Mouse (Mus musculus): ENCODE measurements around the gene Ralb. TPM values are rescaled to one million over a fixed set of nuclear protein-coding genes. Genes with fewer than 3 reads are reported as not detected.

Gene Ralb
- polyA plus RNA-seq, 2 experiments: 49.4 to 110 TPM

DNA sequence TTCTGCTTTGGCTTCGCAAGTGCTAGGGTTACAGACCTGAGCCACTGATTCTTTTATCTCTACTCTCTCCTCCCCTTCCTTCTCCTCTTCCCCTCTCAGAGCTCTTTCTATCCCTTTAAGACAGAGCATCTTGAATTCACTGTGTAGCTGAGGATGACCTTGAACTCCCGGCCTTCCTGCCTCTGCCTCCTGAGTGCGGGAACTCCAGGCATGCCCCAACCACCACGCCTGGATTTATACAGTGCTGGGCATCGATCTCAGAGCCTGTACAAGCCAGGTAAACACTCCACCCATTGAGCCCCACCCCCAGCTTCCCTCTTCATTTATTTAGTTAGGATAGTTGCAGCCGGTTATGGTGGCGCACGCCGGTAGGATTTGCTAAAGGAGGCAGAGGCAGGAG lies 61.7 kb downstream of the Ralb start:
- Histone ChIP-seq H3K27ac (replicated peaks; ENCODE audit: low read depth, low read length) (no peak overlapping the region), H3K4me1 (ENCODE audit: control insufficient read depth, insufficient read depth, low read length) (no peaks in the 10 kb centered on the region), H3K9ac (ENCODE audit: low read depth, low read length, severe bottlenecking) (no peak overlapping the region), H3K27me3 (ENCODE audit: control insufficient read depth, insufficient read depth, low read length) (no peaks in the 10 kb centered on the region), H3K4me3 (replicated peaks; ENCODE audit: low read length) (no peak overlapping the region), H3K36me3 (ENCODE audit: control insufficient read depth, insufficient read depth, low read length) (no peaks in the 10 kb centered on the region), H3K4me2 (replicated peaks; ENCODE audit: low read depth, low read length, severe bottlenecking) (no peak overlapping the region), H3K9me3 (ENCODE audit: control insufficient read depth, low read length) (no peaks in the 10 kb centered on the region)
- no peak for ATAC-seq (ENCODE audit: low FRiP score, low read depth)
- TF ChIP-seq POLR2A (IDR thresholded peaks at IDR 0.05; ENCODE audit: borderline replicate concordance, extremely low read depth, insufficient read depth, insufficient read length): no peak
- 90% methylated on average over 9 of the region's 9 CpGs for WGBS
- DNase-seq (ENCODE audit: low spot score): no peak

DNA sequence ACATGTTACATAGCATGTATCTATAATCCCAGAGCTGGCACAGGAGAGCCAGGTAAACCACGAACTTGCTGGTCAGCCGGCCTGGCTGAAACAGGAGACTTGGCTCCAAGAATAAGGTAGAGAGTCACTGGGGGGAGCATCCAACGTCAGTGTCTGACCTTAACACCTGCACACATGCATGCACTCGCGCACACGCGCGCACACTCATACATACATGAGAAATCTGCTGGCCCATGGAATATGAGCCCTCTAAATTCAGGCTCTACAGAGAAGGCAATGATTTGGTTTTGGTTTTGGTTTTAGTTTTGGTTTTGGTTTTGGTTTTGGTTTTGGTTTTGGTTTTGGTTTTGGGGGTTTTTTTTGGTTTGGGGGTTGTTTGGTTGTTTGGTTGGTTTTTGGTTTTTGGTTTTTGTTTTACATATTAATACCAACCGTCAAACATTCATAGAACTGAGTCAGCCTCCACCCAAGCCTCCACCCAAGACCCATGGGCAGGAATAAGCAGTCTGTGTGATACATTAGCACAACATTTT lies 66.4 kb downstream of the Ralb start:
- ATAC-seq (ENCODE audit: low FRiP score, low read depth): no peak
- H3K4me3 ChIP-seq (replicated peaks; ENCODE audit: low read length): no peak overlapping the region

DNA sequence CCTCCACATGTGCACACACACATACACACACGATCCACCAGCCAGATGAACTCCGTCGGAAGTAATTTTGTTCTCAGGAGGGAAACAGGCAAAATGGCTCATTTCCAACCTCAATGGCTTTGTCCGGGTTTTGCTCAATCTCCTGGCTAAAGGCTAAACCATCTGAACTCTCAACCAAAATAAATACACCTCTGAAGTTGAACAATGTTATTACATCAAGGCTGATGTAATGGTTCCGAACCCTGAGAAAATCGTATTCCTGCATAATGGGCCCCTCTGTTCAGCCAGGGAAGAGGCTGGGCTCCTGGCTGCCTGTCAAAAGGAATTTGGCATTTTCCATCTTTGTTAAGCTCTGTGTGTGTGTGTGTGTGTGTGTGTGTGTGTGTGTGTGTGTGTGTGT lies 67.2 kb downstream of the Ralb start:
- no peaks in the 10 kb centered on the region for H3K27me3 ChIP-seq (ENCODE audit: control insufficient read depth, insufficient read depth, low read length)
- ATAC-seq (ENCODE audit: low FRiP score, low read depth): no peak

More for the DNA sequence above, 66.4 kb downstream of the Ralb start:
- no peaks in the 10 kb centered on the region for H3K27me3 ChIP-seq (ENCODE audit: control insufficient read depth, insufficient read depth, low read length)
- 93% methylated on average over 9 of the region's 9 CpGs for WGBS
- no peak for DNase-seq (ENCODE audit: low spot score)
- no peaks in the 10 kb centered on the region for H3K9me3 ChIP-seq (ENCODE audit: control insufficient read depth, low read length)
- H3K9ac ChIP-seq (ENCODE audit: low read depth, low read length, severe bottlenecking): no peak overlapping the region
- H3K4me2 ChIP-seq (replicated peaks; ENCODE audit: low read depth, low read length, severe bottlenecking): no peak overlapping the region
- H3K27ac ChIP-seq (replicated peaks; ENCODE audit: low read depth, low read length): no peak overlapping the region
- H3K4me1 ChIP-seq (ENCODE audit: control insufficient read depth, insufficient read depth, low read length): no peaks in the 10 kb centered on the region
- no peak for TF ChIP-seq POLR2A (IDR thresholded peaks at IDR 0.05; ENCODE audit: borderline replicate concordance, extremely low read depth, insufficient read depth, insufficient read length)
- H3K36me3 ChIP-seq (ENCODE audit: control insufficient read depth, insufficient read depth, low read length): no peaks in the 10 kb centered on the region

GRCm38 (mm10) chr1:119424141-119424860 lies 80.3 kb downstream of the Ralb start:
- ATAC-seq (ENCODE audit: low FRiP score, low read depth) (no peak), DNase-seq (ENCODE audit: low spot score) (no peak)
- no peak overlapping the region for H3K9ac ChIP-seq (ENCODE audit: low read depth, low read length, severe bottlenecking)
- H3K4me2 ChIP-seq (replicated peaks; ENCODE audit: low read depth, low read length, severe bottlenecking): no peak overlapping the region
- H3K9me3 ChIP-seq (ENCODE audit: control insufficient read depth, low read length): no peaks in the 10 kb centered on the region
- peaks cover 6% of the 10 kb centered on the region; the same call in 1 of the 2 replicates for H3K4me1 ChIP-seq (ENCODE audit: control insufficient read depth, insufficient read depth, low read length)
- no peak for TF ChIP-seq POLR2A (IDR thresholded peaks at IDR 0.05; ENCODE audit: borderline replicate concordance, extremely low read depth, insufficient read depth, insufficient read length)
- peaks cover 51% of the 10 kb centered on the region for H3K27me3 ChIP-seq (ENCODE audit: control insufficient read depth, insufficient read depth, low read length)
- H3K4me3 ChIP-seq (replicated peaks; ENCODE audit: low read length): no peak overlapping the region
- 7% methylated on average over 6 of the region's 6 CpGs for WGBS
- no peaks in the 10 kb centered on the region for H3K36me3 ChIP-seq (ENCODE audit: control insufficient read depth, insufficient read depth, low read length)
- H3K27ac ChIP-seq (replicated peaks; ENCODE audit: low read depth, low read length): no peak overlapping the region

More for the DNA sequence above, 67.2 kb downstream of the Ralb start:
- H3K36me3 ChIP-seq (ENCODE audit: control insufficient read depth, insufficient read depth, low read length): no peaks in the 10 kb centered on the region
- DNase-seq (ENCODE audit: low spot score): no peak
- H3K27ac ChIP-seq (replicated peaks; ENCODE audit: low read depth, low read length): no peak overlapping the region
- no peak overlapping the region for H3K4me2 ChIP-seq (replicated peaks; ENCODE audit: low read depth, low read length, severe bottlenecking)
- no peaks in the 10 kb centered on the region for H3K9me3 ChIP-seq (ENCODE audit: control insufficient read depth, low read length)
- no peaks in the 10 kb centered on the region for H3K4me1 ChIP-seq (ENCODE audit: control insufficient read depth, insufficient read depth, low read length)
- WGBS: 58% methylated on average over 6 of the region's 6 CpGs
- no peak overlapping the region for H3K9ac ChIP-seq (ENCODE audit: low read depth, low read length, severe bottlenecking)
- no peak for TF ChIP-seq POLR2A (IDR thresholded peaks at IDR 0.05; ENCODE audit: borderline replicate concordance, extremely low read depth, insufficient read depth, insufficient read length)
- no peak overlapping the region for H3K4me3 ChIP-seq (replicated peaks; ENCODE audit: low read length)

GRCm38 (mm10) chr1:119423510-119423909 lies 81.1 kb downstream of the Ralb start:
- Histone ChIP-seq H3K9ac (ENCODE audit: low read depth, low read length, severe bottlenecking) (no peak overlapping the region), H3K9me3 (ENCODE audit: control insufficient read depth, low read length) (no peaks in the 10 kb centered on the region), H3K4me2 (replicated peaks; ENCODE audit: low read depth, low read length, severe bottlenecking) (no peak overlapping the region), H3K4me1 (ENCODE audit: control insufficient read depth, insufficient read depth, low read length) (peaks cover 10% of the 10 kb centered on the region; the same call in 1 of the 2 replicates), H3K4me3 (replicated peaks; ENCODE audit: low read length) (no peak overlapping the region), H3K27ac (replicated peaks; ENCODE audit: low read depth, low read length) (no peak overlapping the region), H3K36me3 (ENCODE audit: control insufficient read depth, insufficient read depth, low read length) (no peaks in the 10 kb centered on the region), H3K27me3 (ENCODE audit: control insufficient read depth, insufficient read depth, low read length) (peaks cover 59% of the 10 kb centered on the region)
- WGBS: 5% methylated on average over 14 of the region's 14 CpGs
- no peak for ATAC-seq (ENCODE audit: low FRiP score, low read depth)
- peak; percentile 37 for DNase-seq (ENCODE audit: low spot score)
- TF ChIP-seq POLR2A (IDR thresholded peaks at IDR 0.05; ENCODE audit: borderline replicate concordance, extremely low read depth, insufficient read depth, insufficient read length): no peak
